Mouse (Mus musculus): Measurements from ENCODE around the gene Mxi1. TPM values are rescaled to one million over a fixed set of nuclear protein-coding genes. Genes with fewer than 3 reads are reported as not detected.

Gene Mxi1
- polyA plus RNA-seq, 1 experiment from 2014 or later: 56.4 TPM

- WGBS: 79% methylated on average over 15 of the region's 15 CpGs
- no peaks in the 10 kb centered on the region for H3K9me3 ChIP-seq (ENCODE audit: control insufficient read depth, low read length)
Observed at GRCm38 (mm10) chr19:53413617-53414380, 103.5 kb downstream of the Mxi1 start.

DNA sequence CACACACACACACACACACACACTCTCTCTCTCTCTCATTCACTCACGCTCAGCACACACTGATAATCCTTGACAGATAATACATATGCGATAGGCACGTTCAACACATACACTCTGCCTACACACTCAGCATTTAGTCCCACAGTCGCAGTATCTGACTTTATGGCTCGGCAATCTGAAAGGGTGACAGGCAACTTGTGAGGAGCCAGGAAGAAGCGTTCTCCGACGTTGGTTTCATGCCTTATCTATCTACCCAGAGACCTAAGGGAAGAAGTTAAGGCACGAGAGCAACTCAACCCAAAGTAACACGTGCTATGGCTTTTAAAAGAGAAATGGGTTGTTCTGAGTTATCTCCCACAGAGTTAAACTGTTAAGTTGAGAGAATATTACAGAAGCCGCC, 104.3 kb downstream of the Mxi1 start:
- H3K9ac ChIP-seq (ENCODE audit: low read length): no peak overlapping the region
- no peaks in the 10 kb centered on the region for H3K36me3 ChIP-seq (ENCODE audit: control insufficient read depth, insufficient read depth, low read length)
- no peak overlapping the region for H3K27ac ChIP-seq (ENCODE audit: low read depth, low read length)
- 84% methylated on average over 11 of the region's 11 CpGs for WGBS
- no peak for ATAC-seq (ENCODE audit: insufficient read depth, low FRiP score, low TSS enrichment)
- H3K9me3 ChIP-seq (ENCODE audit: control insufficient read depth, low read length): no peaks in the 10 kb centered on the region
- peaks cover 14% of the 10 kb centered on the region for H3K4me1 ChIP-seq (ENCODE audit: control insufficient read depth, insufficient read depth, low read length)
- H3K27me3 ChIP-seq (ENCODE audit: control insufficient read depth, insufficient read depth, low read length): no peaks in the 10 kb centered on the region
- H3K4me3 ChIP-seq (ENCODE audit: low read depth, low read length): no peak overlapping the region
- no peak overlapping the region for H3K4me2 ChIP-seq (ENCODE audit: low read depth)
- no peak for DNase-seq (ENCODE audit: low spot score)

More at GRCm38 (mm10) chr19:53413617-53414380, 103.5 kb downstream of the Mxi1 start:
- no peak overlapping the region for H3K4me2 ChIP-seq (ENCODE audit: low read depth)
- H3K27me3 ChIP-seq (ENCODE audit: control insufficient read depth, insufficient read depth, low read length): no peaks in the 10 kb centered on the region
- no peaks in the 10 kb centered on the region for H3K36me3 ChIP-seq (ENCODE audit: control insufficient read depth, insufficient read depth, low read length)
- DNase-seq (ENCODE audit: low spot score) (no peak), ATAC-seq (ENCODE audit: insufficient read depth, low FRiP score, low TSS enrichment) (no peak)
- H3K9ac ChIP-seq (ENCODE audit: low read length): no peak overlapping the region
- H3K4me3 ChIP-seq (ENCODE audit: low read depth, low read length): no peak overlapping the region
- no peak overlapping the region for H3K27ac ChIP-seq (ENCODE audit: low read depth, low read length)
- H3K4me1 ChIP-seq (ENCODE audit: control insufficient read depth, insufficient read depth, low read length): peaks cover 14% of the 10 kb centered on the region

GRCm38 (mm10) chr19:53415198-53415597, 104.9 kb downstream of the Mxi1 start:
- WGBS: 84% methylated on average over 17 of the region's 17 CpGs
- no peaks in the 10 kb centered on the region for H3K9me3 ChIP-seq (ENCODE audit: control insufficient read depth, low read length)

DNA sequence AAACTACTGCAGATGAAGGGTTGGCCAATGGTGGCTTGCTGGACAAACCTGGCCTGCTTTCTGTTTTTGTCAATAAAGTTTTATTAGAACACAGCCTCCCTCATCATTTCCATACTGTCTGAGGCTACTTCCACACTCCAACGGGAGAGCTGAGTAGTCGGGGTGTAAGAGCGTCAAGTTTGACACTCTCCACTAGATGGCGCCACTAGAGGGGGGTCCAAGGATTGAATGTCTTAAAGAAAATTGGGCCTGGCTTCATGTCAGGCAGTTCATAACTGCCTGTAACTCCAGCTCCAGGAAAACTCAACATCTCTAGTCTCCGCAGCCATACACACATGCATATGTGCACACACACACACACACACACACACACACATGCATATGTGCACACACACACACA, 109.5 kb downstream of the Mxi1 start:
- Histone ChIP-seq H3K27ac (ENCODE audit: low read depth, low read length) (no peak overlapping the region), H3K36me3 (ENCODE audit: control insufficient read depth, insufficient read depth, low read length) (no peaks in the 10 kb centered on the region), H3K27me3 (ENCODE audit: control insufficient read depth, insufficient read depth, low read length) (no peaks in the 10 kb centered on the region), H3K4me1 (ENCODE audit: control insufficient read depth, insufficient read depth, low read length) (peaks cover 4% of the 10 kb centered on the region; the same call in 1 of the 2 replicates), H3K9me3 (ENCODE audit: control insufficient read depth, low read length) (no peaks in the 10 kb centered on the region), H3K4me2 (ENCODE audit: low read depth) (no peak overlapping the region), H3K9ac (ENCODE audit: low read length) (no peak overlapping the region), H3K4me3 (ENCODE audit: low read depth, low read length) (no peak overlapping the region)
- WGBS: 48% methylated on average over 5 of the region's 5 CpGs
- ATAC-seq (ENCODE audit: insufficient read depth, low FRiP score, low TSS enrichment) (no peak), DNase-seq (ENCODE audit: low spot score) (peak; percentile 74)

More at GRCm38 (mm10) chr19:53415198-53415597, 104.9 kb downstream of the Mxi1 start:
- no peak overlapping the region for H3K4me2 ChIP-seq (ENCODE audit: low read depth)
- H3K27ac ChIP-seq (ENCODE audit: low read depth, low read length): no peak overlapping the region
- no peak overlapping the region for H3K9ac ChIP-seq (ENCODE audit: low read length)
- no peaks in the 10 kb centered on the region for H3K27me3 ChIP-seq (ENCODE audit: control insufficient read depth, insufficient read depth, low read length)
- H3K4me3 ChIP-seq (ENCODE audit: low read depth, low read length): no peak overlapping the region
- peaks cover 14% of the 10 kb centered on the region for H3K4me1 ChIP-seq (ENCODE audit: control insufficient read depth, insufficient read depth, low read length)
- H3K36me3 ChIP-seq (ENCODE audit: control insufficient read depth, insufficient read depth, low read length): no peaks in the 10 kb centered on the region
- no peak for DNase-seq (ENCODE audit: low spot score)
- no peak for ATAC-seq (ENCODE audit: insufficient read depth, low FRiP score, low TSS enrichment)

- Histone ChIP-seq H3K9ac (ENCODE audit: low read length) (peak overlapping the region; percentile 47), H3K27ac (ENCODE audit: low read depth, low read length) (peak overlapping the region; percentile 67; the same call in 1 of the 2 replicates), H3K36me3 (ENCODE audit: control insufficient read depth, insufficient read depth, low read length) (no peaks in the 10 kb centered on the region), H3K4me2 (ENCODE audit: low read depth) (peak overlapping the region; percentile 66), H3K4me1 (ENCODE audit: control insufficient read depth, insufficient read depth, low read length) (peaks cover 4% of the 10 kb centered on the region; the same call in 1 of the 2 replicates), H3K9me3 (ENCODE audit: control insufficient read depth, low read length) (no peaks in the 10 kb centered on the region), H3K27me3 (ENCODE audit: control insufficient read depth, insufficient read depth, low read length) (no peaks in the 10 kb centered on the region), H3K4me3 (ENCODE audit: low read depth, low read length) (peak overlapping the region; percentile 35)
- DNase-seq (ENCODE audit: low spot score): peak; percentile 84
- WGBS: under 1% methylated on average over 19 of the region's 19 CpGs
- ATAC-seq (ENCODE audit: insufficient read depth, low FRiP score, low TSS enrichment): peak; percentile 94
Observed at GRCm38 (mm10) chr19:53420924-53421582, 110.7 kb downstream of the Mxi1 start.

DNA sequence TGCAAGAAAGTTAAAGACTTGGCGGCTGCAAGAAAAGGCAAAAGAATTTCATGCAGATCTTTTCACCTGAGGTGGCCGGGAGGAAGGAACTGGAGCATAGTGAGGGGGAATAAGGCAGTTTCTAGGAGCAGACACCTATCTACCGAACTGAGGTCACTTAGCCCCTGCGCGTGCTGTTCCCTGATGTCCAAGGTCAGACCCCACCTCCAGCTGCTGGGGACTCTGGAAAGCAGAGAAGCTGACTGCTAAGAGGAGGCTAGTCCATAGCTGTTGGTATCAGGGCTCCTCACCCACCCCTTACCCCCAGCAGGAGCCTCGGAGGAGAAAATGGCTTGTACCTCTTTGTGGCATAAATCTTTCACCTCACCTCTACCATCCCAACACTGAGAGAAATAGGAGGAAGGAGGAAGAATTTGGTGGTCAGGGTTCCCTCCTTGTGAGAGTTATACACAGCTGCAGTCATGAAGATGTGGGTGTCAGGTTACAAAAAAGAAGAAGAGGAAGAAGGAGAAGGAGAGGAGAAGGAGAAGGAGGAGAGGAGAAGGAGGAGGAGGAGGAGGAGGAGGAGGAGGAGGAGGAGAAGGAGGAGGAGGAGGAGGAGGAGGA, 111.4 kb downstream of the Mxi1 start:
- DNase-seq (ENCODE audit: low spot score): no peak
- peaks cover 4% of the 10 kb centered on the region; the same call in 1 of the 2 replicates for H3K4me1 ChIP-seq (ENCODE audit: control insufficient read depth, insufficient read depth, low read length)
- no peaks in the 10 kb centered on the region for H3K27me3 ChIP-seq (ENCODE audit: control insufficient read depth, insufficient read depth, low read length)
- ATAC-seq (ENCODE audit: insufficient read depth, low FRiP score, low TSS enrichment): peak; percentile 52
- 0% methylated on average over 6 of the region's 6 CpGs for WGBS
- no peaks in the 10 kb centered on the region for H3K9me3 ChIP-seq (ENCODE audit: control insufficient read depth, low read length)
- no peaks in the 10 kb centered on the region for H3K36me3 ChIP-seq (ENCODE audit: control insufficient read depth, insufficient read depth, low read length)
- peak overlapping the region; percentile 66 for H3K4me2 ChIP-seq (ENCODE audit: low read depth)
- peak overlapping the region; percentile 35 for H3K4me3 ChIP-seq (ENCODE audit: low read depth, low read length)
- H3K9ac ChIP-seq (ENCODE audit: low read length): peak overlapping the region; percentile 32; the same call in 1 of the 2 replicates
- 0 out of 2 replicates have a peak overlapping the region, but pooled peaks have one; percentile 8 for H3K27ac ChIP-seq (ENCODE audit: low read depth, low read length)

GRCm38 (mm10) chr19:53422358-53423308, 112.3 kb downstream of the Mxi1 start:
- Histone ChIP-seq H3K27ac (ENCODE audit: low read depth, low read length) (no peak overlapping the region), H3K9ac (ENCODE audit: low read length) (no peak overlapping the region), H3K27me3 (ENCODE audit: control insufficient read depth, insufficient read depth, low read length) (no peaks in the 10 kb centered on the region), H3K9me3 (ENCODE audit: control insufficient read depth, low read length) (no peaks in the 10 kb centered on the region), H3K36me3 (ENCODE audit: control insufficient read depth, insufficient read depth, low read length) (no peaks in the 10 kb centered on the region), H3K4me2 (ENCODE audit: low read depth) (no peak overlapping the region), H3K4me3 (ENCODE audit: low read depth, low read length) (no peak overlapping the region), H3K4me1 (ENCODE audit: control insufficient read depth, insufficient read depth, low read length) (peaks cover 4% of the 10 kb centered on the region; the same call in 1 of the 2 replicates)
- no peak for ATAC-seq (ENCODE audit: insufficient read depth, low FRiP score, low TSS enrichment)
- DNase-seq (ENCODE audit: low spot score): no peak
- 73% methylated on average over 18 of the region's 18 CpGs for WGBS

DNA sequence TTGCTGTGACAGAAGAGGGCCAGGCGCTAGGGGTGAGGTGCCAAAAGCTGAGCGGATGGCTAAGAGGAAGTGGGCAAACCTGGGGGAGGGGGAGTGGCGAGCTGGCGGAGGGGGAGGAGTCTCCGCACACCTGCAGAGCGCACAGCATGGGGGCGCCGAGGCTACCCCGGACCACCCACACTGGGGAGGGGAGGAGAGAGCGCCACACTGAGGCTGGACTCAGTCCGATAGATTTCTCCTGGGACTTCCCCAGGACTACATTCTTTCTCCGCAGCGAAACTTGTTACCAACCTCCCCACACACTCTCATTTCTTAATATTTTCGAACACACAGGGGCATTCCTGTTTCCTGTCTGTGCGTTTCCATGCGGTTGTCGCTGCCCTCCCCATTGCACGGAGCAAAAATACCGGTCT, 113.0 kb downstream of the Mxi1 start:
- WGBS: 15% methylated on average over 19 of the region's 19 CpGs
- ATAC-seq (ENCODE audit: insufficient read depth, low FRiP score, low TSS enrichment) (no peak), DNase-seq (ENCODE audit: low spot score) (no peak)
- Histone ChIP-seq H3K36me3 (ENCODE audit: control insufficient read depth, insufficient read depth, low read length) (no peaks in the 10 kb centered on the region), H3K9me3 (ENCODE audit: control insufficient read depth, low read length) (no peaks in the 10 kb centered on the region), H3K4me3 (ENCODE audit: low read depth, low read length) (no peak overlapping the region), H3K4me1 (ENCODE audit: control insufficient read depth, insufficient read depth, low read length) (peaks cover 4% of the 10 kb centered on the region; the same call in 1 of the 2 replicates), H3K27ac (ENCODE audit: low read depth, low read length) (no peak overlapping the region), H3K9ac (ENCODE audit: low read length) (no peak overlapping the region), H3K27me3 (ENCODE audit: control insufficient read depth, insufficient read depth, low read length) (no peaks in the 10 kb centered on the region), H3K4me2 (ENCODE audit: low read depth) (no peak overlapping the region)

Data from neural tube, embryonic 11.5 days (tissue).